Mouse (Mus musculus): Measurements from ENCODE around the gene Ampd1.

DNA sequence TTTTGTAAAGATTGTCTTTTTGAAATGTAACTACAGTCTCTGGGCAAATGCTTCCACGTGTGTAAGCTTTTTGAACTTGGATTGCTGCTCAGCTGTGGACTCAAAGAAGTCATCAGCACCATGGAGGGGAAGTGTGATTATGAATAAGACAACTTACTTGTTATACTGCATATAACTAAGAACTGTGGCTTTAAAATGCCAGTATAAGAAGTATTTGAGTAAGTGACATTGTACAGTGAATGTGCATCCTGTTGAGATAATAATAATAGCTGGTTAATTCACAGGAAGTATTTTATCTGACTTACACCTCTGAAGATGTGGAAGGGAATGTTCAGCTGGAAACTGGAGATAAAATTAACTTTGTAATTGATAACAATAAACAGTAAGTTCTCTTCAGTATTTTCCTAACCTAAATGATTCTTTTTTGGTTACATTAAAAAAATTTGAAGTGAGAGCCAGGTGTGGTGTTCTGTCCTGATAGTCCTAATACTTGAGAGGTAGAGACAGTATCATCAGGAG lies 32.9 kb upstream of the Ampd1 start:
- TF ChIP-seq CTCF (IDR thresholded peaks at IDR 0.05; ENCODE audit: borderline replicate concordance, insufficient read depth, low read length) (no peak), POLR2A (IDR thresholded peaks at IDR 0.05; ENCODE audit: low read depth, low read length) (no peak)
